Mouse (Mus musculus) hindbrain, embryonic 13.5 days (tissue): ENCODE measurements around the gene Dync1li1. TPM values are rescaled to one million over a fixed set of nuclear protein-coding genes. Genes with fewer than 3 reads are reported as not detected.
A peak's percentile ranks its signal among the peaks of the same experiment; 100 is the strongest.

Experiments
- ATAC-seq: fragments of 200-750 bp; cut with Nextera tagmentation; 2 replicates; pipeline ENCODE4 v1.8.0; 2017; ENCODE audit warnings: moderate TSS enrichment; ENCODE audit not compliant: low FRiP score
- H3K27ac ChIP-seq: fragments of 300-500 bp; sonication (generic); 2 replicates; pipeline ENCODE4 v1.5.1; 2015; ENCODE audit warnings: inconsistent platforms, mild to moderate bottlenecking, moderate library complexity
- H3K27me3 ChIP-seq: fragments of 300-500 bp; sonication (generic); 2 replicates; pipeline ENCODE4 v1.6.1; 2015; ENCODE audit warnings: mild to moderate bottlenecking, inconsistent platforms
- H3K36me3 ChIP-seq: fragments of 300-500 bp; sonication (generic); 2 replicates; pipeline ENCODE4 v1.6.1; 2015; ENCODE audit warnings: mild to moderate bottlenecking, inconsistent platforms
- H3K4me1 ChIP-seq: fragments of 300-500 bp; sonication (generic); replicated peaks from 2 replicates; pipeline ENCODE4 v1.6.1; 2015; ENCODE audit warnings: inconsistent platforms
- H3K4me2 ChIP-seq: fragments of 300-500 bp; sonication (generic); 2 replicates; pipeline ENCODE4 v1.6.1; 2015; ENCODE audit warnings: inconsistent platforms, mild to moderate bottlenecking, moderate library complexity
- H3K4me3 ChIP-seq: fragments of 300-500 bp; sonication (generic); 2 replicates; pipeline ENCODE4 v1.5.1; 2015; ENCODE audit warnings: mild to moderate bottlenecking, inconsistent platforms
- H3K9ac ChIP-seq: fragments of 300-500 bp; sonication (generic); 2 replicates; pipeline ENCODE4 v1.6.1; 2015; ENCODE audit warnings: mild to moderate bottlenecking, inconsistent platforms
- H3K9me3 ChIP-seq: fragments of 300-500 bp; sonication (generic); 2 replicates; pipeline ENCODE4 v1.6.1; 2016; ENCODE audit warnings: inconsistent platforms
- WGBS: fragments of 180-500 bp; shearing (Covaris S2); methylation state at CpG from one replicate; pipeline ENCODE4 v1.1.7; 2015; 5-methylcytosine and 5-hydroxymethylcytosine counted together
- polyA plus RNA-seq: library from polyadenylated mRNA; unstranded; fragments of >200 nt; fragmentation: Nextera tagmentation; extraction: Ambion mirVana; gene quantifications from 2 replicates; pipeline ENCODE4 v1.2.1, GENCODE M21; 2015

Dync1li1 gene
- polyA plus RNA-seq, 1 experiment from 2014 or later, result 124 TPM

- H3K9me3 ChIP-seq, result no peaks in the 10 kb centered on the region
- H3K36me3 ChIP-seq, result peaks cover 10% of the 10 kb centered on the region
- no peaks in the 10 kb centered on the region for H3K27me3 ChIP-seq
- no peak for ATAC-seq
- H3K4me2 ChIP-seq, result no peak overlapping the region
- peaks cover 3% of the 10 kb centered on the region; the same call in 1 of the 2 replicates for H3K4me1 ChIP-seq
- no peak overlapping the region for H3K4me3 ChIP-seq
- no peak overlapping the region for H3K9ac ChIP-seq
- H3K27ac ChIP-seq, result no peak overlapping the region
- 95% methylated on average over 9 of the region's 9 CpGs for WGBS
These were observed 51.7 kb downstream of the Dync1li1 start for GRCm38 (mm10) chr9:114740336-114740735.

- H3K4me3 ChIP-seq, result no peak overlapping the region
- no peaks in the 10 kb centered on the region for H3K9me3 ChIP-seq
- no peak overlapping the region for H3K27ac ChIP-seq
- WGBS, result 91% methylated on average over 2 of the region's 2 CpGs
- no peak overlapping the region for H3K9ac ChIP-seq
- H3K27me3 ChIP-seq, result no peaks in the 10 kb centered on the region
- H3K4me2 ChIP-seq, result no peak overlapping the region
- peaks cover 25% of the 10 kb centered on the region for H3K36me3 ChIP-seq
- H3K4me1 ChIP-seq, result no peaks in the 10 kb centered on the region; the same call in 1 of the 2 replicates
- ATAC-seq, result no peak
These were observed 54.1 kb downstream of the Dync1li1 start for GRCm38 (mm10) chr9:114742731-114743130.

- no peak for ATAC-seq
- peaks cover 36% of the 10 kb centered on the region for H3K36me3 ChIP-seq
- H3K9me3 ChIP-seq, result no peaks in the 10 kb centered on the region
- H3K4me3 ChIP-seq, result no peak overlapping the region
- H3K4me1 ChIP-seq, result no peaks in the 10 kb centered on the region; the same call in 1 of the 2 replicates
- H3K4me2 ChIP-seq, result no peak overlapping the region
- WGBS, result 84% methylated on average over 4 of the region's 4 CpGs
- no peaks in the 10 kb centered on the region for H3K27me3 ChIP-seq
- no peak overlapping the region for H3K9ac ChIP-seq
- no peak overlapping the region for H3K27ac ChIP-seq
These were observed 56.6 kb downstream of the Dync1li1 start for GRCm38 (mm10) chr9:114745163-114745562.

- ATAC-seq, result no peak
- H3K9me3 ChIP-seq, result no peaks in the 10 kb centered on the region
- H3K36me3 ChIP-seq, result peaks cover 40% of the 10 kb centered on the region
These were observed 57.1 kb downstream of the Dync1li1 start for GRCm38 (mm10) chr9:114745654-114746053.

GRCm38 (mm10) chr9:114747012-114747411 lies 58.4 kb downstream of the Dync1li1 start:
- Histone ChIP-seq H3K4me2 (no peak overlapping the region), H3K27ac (no peak overlapping the region), H3K27me3 (no peaks in the 10 kb centered on the region), H3K36me3 (peaks cover 38% of the 10 kb centered on the region), H3K4me1 (no peaks in the 10 kb centered on the region; the same call in 1 of the 2 replicates), H3K4me3 (no peak overlapping the region), H3K9me3 (no peaks in the 10 kb centered on the region), H3K9ac (no peak overlapping the region)
- ATAC-seq, result no peak
- 86% methylated on average over 10 of the region's 10 CpGs for WGBS

More at GRCm38 (mm10) chr9:114745654-114746053, 57.1 kb downstream of the Dync1li1 start:
- no peak overlapping the region for H3K9ac ChIP-seq
- no peak overlapping the region for H3K27ac ChIP-seq
- H3K4me1 ChIP-seq, result no peaks in the 10 kb centered on the region; the same call in 1 of the 2 replicates
- no peak overlapping the region for H3K4me3 ChIP-seq
- no peak overlapping the region for H3K4me2 ChIP-seq
- WGBS, result 94% methylated on average over 4 of the region's 4 CpGs
- no peaks in the 10 kb centered on the region for H3K27me3 ChIP-seq

- ATAC-seq, result no peak
- Histone ChIP-seq H3K4me1 (peaks cover 4% of the 10 kb centered on the region; the same call in 1 of the 2 replicates), H3K9ac (no peak overlapping the region), H3K4me3 (no peak overlapping the region), H3K4me2 (no peak overlapping the region), H3K27me3 (no peaks in the 10 kb centered on the region), H3K27ac (no peak overlapping the region), H3K36me3 (peaks cover 35% of the 10 kb centered on the region), H3K9me3 (no peaks in the 10 kb centered on the region)
- WGBS, result 87% methylated on average over 12 of the region's 12 CpGs
These were observed 58.9 kb downstream of the Dync1li1 start for GRCm38 (mm10) chr9:114747466-114747865.

GRCm38 (mm10) chr9:114751582-114751981 lies 63.0 kb downstream of the Dync1li1 start:
- WGBS, result 79% methylated on average over 3 of the region's 3 CpGs
- Histone ChIP-seq H3K27me3 (no peaks in the 10 kb centered on the region), H3K36me3 (peaks cover 31% of the 10 kb centered on the region), H3K9ac (no peak overlapping the region), H3K9me3 (no peaks in the 10 kb centered on the region), H3K4me3 (no peak overlapping the region), H3K4me2 (no peak overlapping the region), H3K4me1 (peaks cover 12% of the 10 kb centered on the region), H3K27ac (no peak overlapping the region)
- no peak for ATAC-seq

- Histone ChIP-seq H3K9me3 (no peaks in the 10 kb centered on the region), H3K27ac (peak overlapping the region; percentile 55), H3K36me3 (peaks cover 24% of the 10 kb centered on the region), H3K4me3 (peak overlapping the region; percentile 39; the same call in 1 of the 2 replicates), H3K9ac (peak overlapping the region; percentile 67; the same call in 1 of the 2 replicates), H3K4me2 (peak overlapping the region; percentile 58), H3K4me1 (peaks cover 12% of the 10 kb centered on the region), H3K27me3 (no peaks in the 10 kb centered on the region)
- no peak for ATAC-seq
- WGBS, result 75% methylated on average over 9 of the region's 9 CpGs
These were observed 63.7 kb downstream of the Dync1li1 start for GRCm38 (mm10) chr9:114752311-114752710.

- H3K4me1 ChIP-seq, result peaks cover 12% of the 10 kb centered on the region
- H3K4me3 ChIP-seq, result peak overlapping the region; percentile 39
- peak overlapping the region; percentile 67 for H3K9ac ChIP-seq
- no peaks in the 10 kb centered on the region for H3K9me3 ChIP-seq
- peaks cover 17% of the 10 kb centered on the region for H3K36me3 ChIP-seq
- peak overlapping the region; percentile 55 for H3K27ac ChIP-seq
- peak; percentile 83 for ATAC-seq
- 4% methylated on average over 36 of the region's 36 CpGs for WGBS
- H3K27me3 ChIP-seq, result no peaks in the 10 kb centered on the region
- peak overlapping the region; percentile 58 for H3K4me2 ChIP-seq
These were observed 64.4 kb downstream of the Dync1li1 start for GRCm38 (mm10) chr9:114752863-114753484.

GRCm38 (mm10) chr9:114758272-114758671 lies 69.7 kb downstream of the Dync1li1 start:
- Histone ChIP-seq H3K4me1 (peaks cover 4% of the 10 kb centered on the region), H3K9me3 (no peaks in the 10 kb centered on the region), H3K9ac (no peak overlapping the region), H3K4me3 (no peak overlapping the region), H3K36me3 (no peaks in the 10 kb centered on the region), H3K27me3 (0 out of 2 replicates have a peak, but pooled peaks cover 3% of the 10 kb centered on the region), H3K27ac (no peak overlapping the region), H3K4me2 (no peak overlapping the region)
- ATAC-seq, result no peak
- 81% methylated on average over 7 of the region's 7 CpGs for WGBS

GRCm38 (mm10) chr9:114758801-114759200 lies 70.2 kb downstream of the Dync1li1 start:
- H3K4me2 ChIP-seq, result no peak overlapping the region
- H3K9ac ChIP-seq, result no peak overlapping the region
- no peaks in the 10 kb centered on the region for H3K9me3 ChIP-seq
- 0 out of 2 replicates have a peak, but pooled peaks cover 3% of the 10 kb centered on the region for H3K27me3 ChIP-seq
- H3K4me1 ChIP-seq, result peaks cover 3% of the 10 kb centered on the region
- no peak for ATAC-seq
- H3K27ac ChIP-seq, result no peak overlapping the region
- 90% methylated on average over 5 of the region's 5 CpGs for WGBS
- H3K4me3 ChIP-seq, result no peak overlapping the region
- no peaks in the 10 kb centered on the region for H3K36me3 ChIP-seq

GRCm38 (mm10) chr9:114759886-114760285 lies 71.3 kb downstream of the Dync1li1 start:
- H3K4me1 ChIP-seq, result peaks cover 3% of the 10 kb centered on the region
- no peak overlapping the region for H3K4me2 ChIP-seq
- no peak overlapping the region for H3K9ac ChIP-seq
- H3K9me3 ChIP-seq, result no peaks in the 10 kb centered on the region
- WGBS, result 45% methylated on average over 4 of the region's 4 CpGs
- H3K27me3 ChIP-seq, result 0 out of 2 replicates have a peak, but pooled peaks cover 3% of the 10 kb centered on the region
- H3K27ac ChIP-seq, result peak overlapping the region; percentile 41
- H3K4me3 ChIP-seq, result no peak overlapping the region
- 0 out of 2 replicates have a peak, but pooled peaks have one; percentile 41 for ATAC-seq
- H3K36me3 ChIP-seq, result no peaks in the 10 kb centered on the region

GRCm38 (mm10) chr9:114760353-114760752 lies 71.8 kb downstream of the Dync1li1 start:
- H3K4me3 ChIP-seq, result no peak overlapping the region
- ATAC-seq, result no peak
- WGBS, result 85% methylated on average over 5 of the region's 5 CpGs

More at GRCm38 (mm10) chr9:114760353-114760752, 71.8 kb downstream of the Dync1li1 start:
- Histone ChIP-seq H3K4me2 (no peak overlapping the region), H3K9ac (no peak overlapping the region), H3K36me3 (no peaks in the 10 kb centered on the region), H3K4me1 (peaks cover 3% of the 10 kb centered on the region), H3K27me3 (0 out of 2 replicates have a peak, but pooled peaks cover 3% of the 10 kb centered on the region), H3K27ac (peak overlapping the region; percentile 41), H3K9me3 (no peaks in the 10 kb centered on the region)
